19 mouse cellular contexts compared by ENCODE assay signal in the genomic region with DNA sequence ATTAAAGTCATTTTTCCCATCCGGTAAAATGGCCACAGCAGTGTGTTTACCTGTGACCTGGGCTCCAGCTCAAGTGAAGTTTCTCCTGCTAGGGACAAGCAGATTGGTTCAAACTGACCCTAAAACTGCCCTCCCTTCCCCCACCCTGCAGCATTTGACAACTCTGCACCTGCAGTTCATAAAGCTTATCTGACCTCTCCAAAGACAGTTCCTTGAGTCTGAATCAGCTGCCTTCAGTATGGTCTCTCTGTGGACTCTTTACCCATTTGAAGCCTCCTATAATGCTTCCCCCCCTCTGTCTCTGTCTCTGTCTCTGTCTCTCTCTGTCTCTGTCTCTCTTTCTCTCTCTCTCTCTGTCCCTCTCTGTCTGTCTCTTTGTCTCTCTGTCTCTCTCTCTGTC. TPM values are rescaled to one million over a fixed set of nuclear protein-coding genes. Genes with fewer than 3 reads are reported as not detected.
DNase-seq lines count a peak whose midpoint lies in the region; ATAC-seq and TF ChIP-seq lines count a peak whose summit lies in the region.
"Had no signal": no experiment of that assay in that cellular context is flagged by ENCODE, and none has a peak within 500 bp of the region (broad histone marks: within the 10 kb centered on the region; RNA-seq: fewer than 3 reads in every experiment).

No protein-coding gene starts in this region.

- no peak overlapping the region for H3K4me2 ChIP-seq in midbrain, embryonic 11.5 days
- H3K4me2 ChIP-seq in stomach, postnatal 0 days (replicated peaks; ENCODE audit: low read depth) = no peak overlapping the region
- H3K4me2 ChIP-seq: embryonic facial prominence, embryonic 13.5 days; forebrain, embryonic 12.5 days; hindbrain, embryonic 13.5 days had no signal

- 92% methylated on average over 1 of the region's 1 CpGs for WGBS in midbrain, embryonic 11.5 days
- 100% methylated on average over 1 of the region's 1 CpGs for WGBS in midbrain, embryonic 10.5 days
- 38% methylated on average over 1 of the region's 1 CpGs for WGBS in stomach, postnatal 0 days
- WGBS in heart, embryonic 10.5 days = 91% methylated on average over 1 of the region's 1 CpGs

- H3K9me3 ChIP-seq in midbrain, embryonic 11.5 days (ENCODE audit: control insufficient read depth, low read length) = no peaks in the 10 kb centered on the region
- H3K9me3 ChIP-seq in midbrain, embryonic 10.5 days (replicated peaks) = no peaks in the 10 kb centered on the region
- no peaks in the 10 kb centered on the region for H3K9me3 ChIP-seq in stomach, postnatal 0 days (ENCODE audit: control insufficient read depth, low read length)
- no peaks in the 10 kb centered on the region for H3K9me3 ChIP-seq in heart, embryonic 10.5 days
- H3K9me3 ChIP-seq: embryonic facial prominence, embryonic 13.5 days; forebrain, embryonic 12.5 days; hindbrain, embryonic 13.5 days had no signal

- H3K27ac ChIP-seq in midbrain, embryonic 11.5 days (ENCODE audit: low read depth, low read length) = no peak overlapping the region
- no peak overlapping the region for H3K27ac ChIP-seq in midbrain, embryonic 10.5 days (replicated peaks)
- H3K27ac ChIP-seq in stomach, postnatal 0 days (replicated peaks) = peak overlapping the region; percentile 49
- H3K27ac ChIP-seq in heart, embryonic 10.5 days = no peak overlapping the region
- H3K27ac ChIP-seq: embryonic facial prominence, embryonic 13.5 days; forebrain, embryonic 12.5 days; hindbrain, embryonic 13.5 days had no signal

- peak; percentile 35 for DNase-seq in midbrain, embryonic 11.5 days (ENCODE audit: low spot score, missing footprints)
- DNase-seq in midbrain, embryonic 10.5 days (ENCODE audit: low spot score) = no peak
- DNase-seq in stomach, postnatal 0 days (ENCODE audit: low spot score) = no peak
- DNase-seq in layer of hippocampus, postnatal 25 days (ENCODE audit: extremely low spot score in 1 of 2, low spot score in 1 of 2) = no peak
- no peak for DNase-seq in heart, embryonic 10.5 days (ENCODE audit: low spot score)
- DNase-seq: adrenal gland, adult 2 months; adrenal gland, postnatal 25 days; cerebellum, adult 18-20 months; cerebellum, adult 9-11 months; cerebellum, postnatal 36 days; gastrocnemius, postnatal 14 days; heart, postnatal 10 days; heart, postnatal 4 days had no signal

- no peak for ATAC-seq in midbrain, embryonic 11.5 days (ENCODE audit: low FRiP score)
- peak; percentile 34; the same call in 1 of the 2 replicates for ATAC-seq in megakaryocyte-erythroid progenitor cell, adult 5-6 weeks (replicated peaks; ENCODE audit: low FRiP score, low TSS enrichment, poor library complexity, severe bottlenecking)
- no peak; the same call in 1 of the 2 replicates for ATAC-seq in stomach, postnatal 0 days (ENCODE audit: low FRiP score, low TSS enrichment)
- ATAC-seq: forebrain, embryonic 16.5 days had no signal

- H3K9ac ChIP-seq in midbrain, embryonic 11.5 days (ENCODE audit: low read length) = no peak overlapping the region
- H3K9ac ChIP-seq in stomach, postnatal 0 days (ENCODE audit: low read length) = no peak overlapping the region
- H3K9ac ChIP-seq: embryonic facial prominence, embryonic 13.5 days; forebrain, embryonic 12.5 days; hindbrain, embryonic 13.5 days had no signal

- TF ChIP-seq CTCF in stomach, postnatal 0 days (IDR thresholded peaks at IDR 0.05; ENCODE audit: low read depth) = no peak

- H3K4me1 ChIP-seq in midbrain, embryonic 11.5 days (ENCODE audit: control insufficient read depth, insufficient read depth, low read length) = no peaks in the 10 kb centered on the region
- H3K4me1 ChIP-seq in midbrain, embryonic 10.5 days = no peaks in the 10 kb centered on the region
- no peaks in the 10 kb centered on the region for H3K4me1 ChIP-seq in stomach, postnatal 0 days (replicated peaks; ENCODE audit: control insufficient read depth, insufficient read depth)
- 0 out of 2 replicates have a peak, but pooled peaks cover 5% of the 10 kb centered on the region for H3K4me1 ChIP-seq in heart, embryonic 10.5 days
- H3K4me1 ChIP-seq: embryonic facial prominence, embryonic 13.5 days; forebrain, embryonic 12.5 days; hindbrain, embryonic 13.5 days had no signal

- no peak overlapping the region for H3K4me3 ChIP-seq in midbrain, embryonic 11.5 days (ENCODE audit: low read depth, low read length)
- no peak overlapping the region for H3K4me3 ChIP-seq in midbrain, embryonic 10.5 days
- H3K4me3 ChIP-seq in stomach, postnatal 0 days (ENCODE audit: low read depth, low read length) = no peak overlapping the region
- no peak overlapping the region for H3K4me3 ChIP-seq in heart, embryonic 10.5 days
- H3K4me3 ChIP-seq: embryonic facial prominence, embryonic 13.5 days; forebrain, embryonic 12.5 days; hindbrain, embryonic 13.5 days had no signal

- no peak for TF ChIP-seq EP300 in stomach, postnatal 0 days (optimal IDR thresholded peaks at IDR 0.05)

- no peaks in the 10 kb centered on the region for H3K27me3 ChIP-seq in midbrain, embryonic 11.5 days (ENCODE audit: control insufficient read depth, insufficient read depth, low read length)
- H3K27me3 ChIP-seq in midbrain, embryonic 10.5 days (ENCODE audit: low read depth, poor library complexity, severe bottlenecking) = no peaks in the 10 kb centered on the region
- H3K27me3 ChIP-seq in stomach, postnatal 0 days (ENCODE audit: control insufficient read depth, insufficient read depth, low read length) = no peaks in the 10 kb centered on the region
- no peaks in the 10 kb centered on the region for H3K27me3 ChIP-seq in heart, embryonic 10.5 days (ENCODE audit: insufficient read depth, poor library complexity, severe bottlenecking)
- H3K27me3 ChIP-seq: CH12.LX; embryonic facial prominence, embryonic 13.5 days; forebrain, embryonic 12.5 days; hindbrain, embryonic 13.5 days had no signal

- no peaks in the 10 kb centered on the region for H3K36me3 ChIP-seq in midbrain, embryonic 11.5 days (ENCODE audit: control insufficient read depth, insufficient read depth, low read length)
- no peaks in the 10 kb centered on the region for H3K36me3 ChIP-seq in midbrain, embryonic 10.5 days
- no peaks in the 10 kb centered on the region for H3K36me3 ChIP-seq in stomach, postnatal 0 days (ENCODE audit: control insufficient read depth, insufficient read depth, low read length)
- H3K36me3 ChIP-seq in heart, embryonic 10.5 days = no peaks in the 10 kb centered on the region
- H3K36me3 ChIP-seq: embryonic facial prominence, embryonic 13.5 days; forebrain, embryonic 12.5 days; hindbrain, embryonic 13.5 days had no signal

RNA-seq across cellular contexts. Expression of a gene that starts 28.0 kb away (rescaled TPM):
- 0.18 and 0.25 TPM in 2 replicates for polyA plus RNA-seq in midbrain, embryonic 11.5 days (2014; fragmentation: Nextera tagmentation; extraction: Ambion mirVana)
- polyA plus RNA-seq in midbrain, embryonic 10.5 days (2016; fragmentation: Nextera tagmentation; extraction: Ambion mirVana) = 0.11 and 0.36 TPM in 2 replicates
- total RNA-seq in megakaryocyte-erythroid progenitor cell, adult 5-6 weeks (2014; fragmentation: Nextera tagmentation) = 0.59 and 0.92 TPM in 2 replicates
- 0.66 and 2.4 TPM in 2 replicates for total RNA-seq in megakaryocyte-erythroid progenitor cell, adult 5-6 weeks (2017)
- 0.12 and 0.15 TPM in 2 replicates for polyA plus RNA-seq in stomach, postnatal 0 days (2015; fragmentation: Nextera tagmentation; extraction: Ambion mirVana)
- 1 to 10 TPM; 3.1 to 4.0 TPM for total RNA-seq in layer of hippocampus, postnatal 25 days (2021)
- polyA plus RNA-seq in heart, embryonic 10.5 days (2016; fragmentation: Nextera tagmentation; extraction: Ambion mirVana) = 0.28 and 0.34 TPM in 2 replicates

RNA-seq across cellular contexts. Expression of a gene that starts 55.3 kb away (rescaled TPM):
- 13.0 and 13.2 TPM in 2 replicates for polyA plus RNA-seq in midbrain, embryonic 11.5 days (2014; fragmentation: Nextera tagmentation; extraction: Ambion mirVana)
- 7.7 and 11.0 TPM in 2 replicates for polyA plus RNA-seq in midbrain, embryonic 10.5 days (2016; fragmentation: Nextera tagmentation; extraction: Ambion mirVana)
- total RNA-seq in megakaryocyte-erythroid progenitor cell, adult 5-6 weeks (2014; fragmentation: Nextera tagmentation) = 19.7 and 19.8 TPM in 2 replicates
- total RNA-seq in megakaryocyte-erythroid progenitor cell, adult 5-6 weeks (2017) = 11.2 and 11.9 TPM in 2 replicates
- 3.0 and 3.5 TPM in 2 replicates for polyA plus RNA-seq in stomach, postnatal 0 days (2015; fragmentation: Nextera tagmentation; extraction: Ambion mirVana)
- total RNA-seq in layer of hippocampus, postnatal 25 days (2021) = 10 to 100 TPM; 31.9 to 37.5 TPM
- polyA plus RNA-seq in heart, embryonic 10.5 days (2016; fragmentation: Nextera tagmentation; extraction: Ambion mirVana) = 15.0 and 25.2 TPM in 2 replicates
